Mouse (Mus musculus) kidney, adult 2 months (tissue): Measurements from ENCODE around the gene 1700013G24Rik. TPM values are rescaled to one million over a fixed set of nuclear protein-coding genes. Genes with fewer than 3 reads are reported as not detected.

Experiments used
- DNase-seq: peaks from one replicate; pipeline ENCODE4 v3.0.0; 2021
- H3K27ac ChIP-seq: fragments of 200-500 bp; 2 replicates; pipeline ENCODE4 v1.5.1; 2012; ENCODE audit warnings: low read depth, low read length, control low read depth, inconsistent platforms; ENCODE audit not compliant: insufficient read depth
- H3K27me3 ChIP-seq: fragments of 200-500 bp; replicated peaks from 2 replicates; pipeline ENCODE4 v1.6.1; 2012; ENCODE audit warnings: mild to moderate bottlenecking, moderate library complexity, low read length, inconsistent platforms; ENCODE audit not compliant: control insufficient read depth, insufficient read depth
- H3K36me3 ChIP-seq: fragments of 200-500 bp; 2 replicates; pipeline ENCODE4 v1.6.1; 2012; ENCODE audit warnings: mild to moderate bottlenecking, moderate library complexity, low read length, inconsistent platforms; ENCODE audit not compliant: control insufficient read depth, insufficient read depth
- H3K4me1 ChIP-seq: fragments of 200-500 bp; 2 replicates; pipeline ENCODE4 v1.6.1; 2011; ENCODE audit warnings: low read length; ENCODE audit not compliant: control insufficient read depth, insufficient read depth
- H3K4me3 ChIP-seq: fragments of 200-500 bp; 2 replicates; pipeline ENCODE4 v1.5.1; 2011; ENCODE audit warnings: mild to moderate bottlenecking, low read depth, low read length, control low read depth; ENCODE audit not compliant: insufficient read depth
- CTCF ChIP-seq: fragments of 200-500 bp; conservative IDR thresholded peaks from 2 replicates; pipeline ENCODE4 v1.5.1; 2011; ENCODE audit warnings: low read depth, mild to moderate bottlenecking, control low read depth, low read length, moderate library complexity, mixed read lengths; ENCODE audit not compliant: insufficient read depth, insufficient read length
- POLR2A ChIP-seq: fragments of 200-500 bp; IDR thresholded peaks from one replicate; pipeline ENCODE4 v1.6.1; 2011; ENCODE audit warnings: low read depth, low read length, control low read depth
- WGBS: fragments of 180-500 bp; shearing (Covaris S2); methylation state at CpG from one replicate; pipeline ENCODE4 v1.1.7; 2018; 5-methylcytosine and 5-hydroxymethylcytosine counted together
- polyA plus RNA-seq: library from polyadenylated mRNA; depleted of rRNA; stranded (reverse); fragments of >200 nt; gene quantifications from 2 replicates; pipeline ENCODE4 v1.2.3, GENCODE M21; 2012

1700013G24Rik gene
- polyA plus RNA-seq, 1 experiment = 0.22 TPM

DNA sequence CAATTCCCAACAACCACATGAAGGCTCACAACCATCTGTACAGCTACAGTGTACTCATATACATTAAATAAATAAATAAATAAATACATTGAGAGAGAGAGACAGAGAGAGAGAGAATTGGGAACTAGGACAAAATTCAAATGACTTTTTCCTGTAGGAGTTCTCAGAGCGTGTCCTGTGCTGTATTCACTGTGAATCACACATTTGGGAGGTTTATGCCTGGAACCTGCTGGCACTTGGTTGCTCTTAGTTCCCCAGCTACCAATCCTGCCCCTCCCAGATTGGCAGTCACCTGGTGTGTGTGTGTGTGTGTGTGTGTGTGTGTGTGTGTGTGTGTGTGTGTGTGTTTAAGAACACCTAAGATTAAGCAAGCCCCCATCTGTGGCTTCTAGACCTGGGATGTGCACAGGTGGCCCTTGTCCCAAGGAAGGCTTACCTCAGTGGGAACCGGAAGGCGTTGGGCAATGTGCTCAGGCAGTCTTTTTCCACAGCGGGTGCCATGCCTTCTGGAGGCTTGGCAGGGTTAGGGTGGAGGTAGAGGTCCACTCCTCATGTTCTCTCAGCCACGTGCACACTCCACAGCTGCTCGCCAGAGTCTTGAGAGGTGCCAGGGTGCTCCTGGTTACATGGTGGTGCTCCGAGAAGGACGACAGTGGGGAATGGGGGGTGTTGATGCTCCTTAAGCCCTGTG lies 16.0 kb upstream of the 1700013G24Rik start:
- Histone ChIP-seq H3K27ac (no peak overlapping the region), H3K4me3 (no peak overlapping the region), H3K27me3 (no peaks in the 10 kb centered on the region), H3K4me1 (no peaks in the 10 kb centered on the region), H3K36me3 (no peaks in the 10 kb centered on the region)
- TF ChIP-seq POLR2A (no peak), CTCF (no peak)
- 92% methylated on average over 8 of the region's 8 CpGs for WGBS
- no peak for DNase-seq

DNA sequence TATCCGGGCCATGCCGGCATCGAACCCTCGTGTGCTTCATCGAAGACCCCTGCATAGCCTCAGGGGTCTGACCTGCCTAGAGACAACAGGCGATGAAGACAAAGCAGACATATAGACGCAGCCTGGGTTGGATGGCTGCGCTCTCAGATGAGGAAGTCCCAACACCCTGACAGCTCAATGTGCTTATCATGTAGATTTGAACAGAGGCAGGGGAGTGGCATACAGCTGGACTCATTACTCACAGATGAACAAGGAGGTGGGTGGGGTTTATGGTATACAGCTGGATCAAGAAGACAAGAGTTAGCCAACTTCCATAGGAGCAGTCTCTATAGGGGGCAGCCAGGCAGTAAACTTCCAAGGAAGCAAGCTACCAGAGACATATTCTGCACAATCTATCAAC lies 14.2 kb upstream of the 1700013G24Rik start:
- Histone ChIP-seq H3K27ac (no peak overlapping the region), H3K4me1 (no peaks in the 10 kb centered on the region), H3K27me3 (no peaks in the 10 kb centered on the region), H3K4me3 (no peak overlapping the region), H3K36me3 (no peaks in the 10 kb centered on the region)
- no peak for DNase-seq
- 91% methylated on average over 8 of the region's 8 CpGs for WGBS
- TF ChIP-seq CTCF (no peak), POLR2A (no peak)

DNA sequence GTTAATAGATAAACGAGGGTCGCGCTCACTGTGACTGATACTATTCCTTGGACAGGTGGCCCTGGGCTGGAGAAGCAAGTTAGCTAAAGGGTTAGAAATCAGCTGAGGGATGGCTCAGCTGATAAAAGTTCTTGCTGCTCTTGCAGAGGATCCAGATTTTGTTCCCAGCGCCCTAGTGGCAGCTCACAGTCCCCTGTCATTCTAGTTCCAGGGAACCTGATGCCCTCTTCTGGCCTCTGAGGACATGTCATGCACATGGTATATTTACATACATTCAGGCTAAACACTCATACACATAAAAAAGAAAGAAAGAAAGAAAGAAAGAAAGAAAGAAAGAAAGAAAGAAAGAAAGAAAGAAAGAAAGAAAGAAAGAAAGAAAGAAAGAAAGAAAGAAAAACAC lies 11.8 kb upstream of the 1700013G24Rik start:
- WGBS = 91% methylated on average over 4 of the region's 4 CpGs
- H3K27me3 ChIP-seq = no peaks in the 10 kb centered on the region
- H3K27ac ChIP-seq = no peak overlapping the region
- H3K4me3 ChIP-seq = no peak overlapping the region
- TF ChIP-seq POLR2A (no peak), CTCF (no peak)
- no peaks in the 10 kb centered on the region for H3K36me3 ChIP-seq
- H3K4me1 ChIP-seq = no peaks in the 10 kb centered on the region
- no peak for DNase-seq

DNA sequence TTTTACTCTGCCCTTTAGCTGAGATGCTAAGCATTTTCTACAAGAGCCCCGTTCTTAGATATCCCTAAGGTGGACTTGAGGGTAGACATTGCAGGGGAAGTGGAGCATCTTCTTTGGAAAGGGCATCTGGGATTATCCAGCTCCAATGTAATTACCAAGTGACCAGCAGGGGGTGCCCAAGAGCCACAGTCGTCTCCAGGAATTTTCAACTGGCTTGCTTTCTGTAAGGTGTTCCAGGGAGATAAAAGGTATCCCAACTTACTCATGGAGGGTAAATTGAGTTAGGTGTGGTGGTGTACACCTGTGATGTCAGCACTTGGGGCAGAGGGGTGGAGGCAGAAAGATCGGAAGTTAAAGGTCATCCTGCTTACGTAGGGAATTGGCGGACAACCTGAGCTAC lies 9.5 kb upstream of the 1700013G24Rik start:
- no peaks in the 10 kb centered on the region for H3K27me3 ChIP-seq
- peaks cover 3% of the 10 kb centered on the region; the same call in 1 of the 2 replicates for H3K4me1 ChIP-seq
- WGBS = 31% methylated on average over 5 of the region's 5 CpGs
- H3K4me3 ChIP-seq = no peak overlapping the region
- DNase-seq = peak; percentile 73
- H3K27ac ChIP-seq = no peak overlapping the region
- TF ChIP-seq CTCF = peak; percentile 81
- TF ChIP-seq POLR2A = no peak
- H3K36me3 ChIP-seq = no peaks in the 10 kb centered on the region

DNA sequence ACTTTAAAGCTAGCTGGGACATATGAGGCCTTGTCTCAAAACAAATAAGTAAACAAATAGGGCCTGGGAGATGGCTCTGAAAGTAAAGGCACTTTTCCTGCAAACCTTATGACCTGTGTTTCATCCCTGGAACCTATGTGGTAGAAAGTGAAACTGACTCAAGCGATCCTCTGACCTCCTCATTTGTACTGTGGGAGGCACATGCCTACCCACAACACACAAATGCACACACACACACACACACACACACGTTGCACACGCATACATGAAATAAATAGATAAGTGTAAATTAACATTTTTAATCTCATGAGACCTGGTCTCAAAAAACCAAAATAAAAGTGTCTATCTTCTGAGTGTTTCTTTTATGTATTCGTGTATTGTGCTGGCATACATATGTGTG lies 7.2 kb upstream of the 1700013G24Rik start:
- no peak overlapping the region for H3K4me3 ChIP-seq
- DNase-seq = no peak
- H3K27ac ChIP-seq = no peak overlapping the region
- no peaks in the 10 kb centered on the region for H3K36me3 ChIP-seq
- no peak for TF ChIP-seq POLR2A
- TF ChIP-seq CTCF = no peak
- 89% methylated on average over 4 of the region's 4 CpGs for WGBS
- no peaks in the 10 kb centered on the region for H3K27me3 ChIP-seq
- H3K4me1 ChIP-seq = peaks cover 3% of the 10 kb centered on the region; the same call in 1 of the 2 replicates

DNA sequence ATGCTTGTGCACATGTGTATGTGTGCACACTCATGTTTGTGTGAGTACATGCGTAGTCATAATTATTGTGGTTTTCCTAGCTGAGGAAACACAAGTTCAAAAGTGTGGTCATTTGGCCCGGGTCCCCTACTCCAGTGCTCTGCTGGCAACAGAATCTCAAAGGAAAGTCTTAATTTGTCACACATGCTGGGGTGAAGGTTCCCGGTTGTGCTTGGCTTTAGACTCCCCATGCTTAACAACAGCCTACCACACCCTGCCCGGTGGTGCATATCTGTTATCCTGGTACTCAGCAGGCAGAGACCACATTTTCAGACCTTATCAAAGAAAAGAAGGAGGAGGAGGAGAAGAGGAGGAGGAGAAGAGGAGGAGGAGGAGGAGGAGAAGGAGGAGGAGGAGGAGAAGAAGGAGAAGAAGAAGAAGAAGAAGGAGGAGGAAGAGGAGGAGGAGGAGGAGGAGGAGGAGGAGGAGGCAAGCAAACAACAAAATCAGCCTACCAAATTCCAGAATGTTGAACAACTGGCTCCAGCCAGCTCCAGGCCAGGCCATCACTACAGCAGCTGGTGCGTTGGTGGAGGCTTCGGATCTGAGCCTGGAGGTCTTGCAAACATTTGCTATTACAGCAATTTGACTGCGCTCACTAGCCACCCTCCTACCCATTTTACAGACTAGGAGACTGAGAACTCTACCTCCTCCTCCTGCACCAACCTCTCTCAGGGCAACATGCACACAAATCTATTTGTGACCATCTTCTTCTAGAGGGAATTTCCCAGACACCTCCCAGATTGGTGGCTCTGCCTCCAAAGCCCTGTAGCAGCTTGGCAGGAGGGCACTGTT lies 5.5 kb upstream of the 1700013G24Rik start:
- 51% methylated on average over 7 of the region's 7 CpGs for WGBS
- Histone ChIP-seq H3K4me3 (no peak overlapping the region), H3K36me3 (no peaks in the 10 kb centered on the region), H3K27me3 (no peaks in the 10 kb centered on the region), H3K27ac (no peak overlapping the region), H3K4me1 (peaks cover 3% of the 10 kb centered on the region; the same call in 1 of the 2 replicates)
- no peak for TF ChIP-seq CTCF
- TF ChIP-seq POLR2A = no peak
- DNase-seq = peak; percentile 48

DNA sequence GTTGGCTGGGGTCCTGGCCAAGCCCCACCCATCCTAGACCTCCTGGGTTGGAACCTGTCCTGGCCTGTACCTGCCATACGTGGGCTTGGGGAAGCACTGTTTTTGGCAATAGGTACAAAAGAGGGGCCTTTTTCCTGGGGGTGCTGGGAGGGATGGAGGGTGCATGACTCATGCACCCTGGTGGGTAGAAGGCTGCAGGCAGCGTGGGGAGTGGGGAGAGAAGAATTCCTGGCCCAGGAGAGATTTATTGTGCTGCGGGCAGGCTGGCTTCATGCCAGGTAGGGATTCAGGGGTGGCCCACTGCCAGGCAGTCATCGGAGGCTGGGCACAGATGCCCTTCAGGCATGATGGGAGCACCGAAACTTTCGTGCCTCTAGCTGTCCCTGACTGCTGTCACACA lies 4.9 kb upstream of the 1700013G24Rik start:
- H3K27me3 ChIP-seq = no peaks in the 10 kb centered on the region
- H3K4me1 ChIP-seq = peaks cover 3% of the 10 kb centered on the region; the same call in 1 of the 2 replicates
- TF ChIP-seq CTCF (no peak), POLR2A (no peak)
- no peak overlapping the region for H3K4me3 ChIP-seq
- DNase-seq = peak; percentile 35
- 13% methylated on average over 6 of the region's 6 CpGs for WGBS
- H3K36me3 ChIP-seq = no peaks in the 10 kb centered on the region
- H3K27ac ChIP-seq = no peak overlapping the region
